Mouse (Mus musculus) mature B cell (primary cell): Measurements from ENCODE around the gene Tesk2.

Experiments
- in situ Hi-C: fragments of 300-500 bp; cut with MboI; formaldehyde crosslinking; loops from 2 replicates; pipeline ENCODE4 v1.14.3; 2019

The Tesk2 gene

GRCm38 (mm10) chr4:116854286-116854685 is 133.5 kb downstream of the Tesk2 start:
- in situ Hi-C loops, result no loop called here
